Mouse (Mus musculus) left cerebral cortex, adult 9 months (tissue): ENCODE measurements around the gene Olfr497.

ENCODE experiments used
- DNase-seq, 2 experiments: peaks; one replicate each; pipeline ENCODE4 v3.0.0; 2022; ENCODE audit warnings: low spot score in 2 of 2

Olfr497 gene

GRCm38 (mm10) chr7:108420121-108420520, at the start of gene Olfr497:
Gene Olfr497, plus strand, starts transcription at chr7:108420421.
- no peak for DNase-seq

- DNase-seq: no peak
These were observed 27.4 kb upstream of the Olfr497 start, which contains the start of gene Olfr495 for GRCm38 (mm10) chr7:108392867-108393266. Gene Olfr495, plus strand, starts transcription at chr7:108393167.

- no peak for DNase-seq
These were observed 44.8 kb downstream of the Olfr497 start, which contains the start of gene Olfr498 for GRCm38 (mm10) chr7:108465026-108465425. Gene Olfr498, plus strand, starts transcription at chr7:108465326.
